31 mouse cellular contexts compared by ENCODE assay signal in genomic region chr17:24359006-24359405, GRCm38 (mm10). TPM values are rescaled to one million over a fixed set of nuclear protein-coding genes. Genes with fewer than 3 reads are reported as not detected.
DNase-seq lines count a peak whose midpoint lies in the region; ATAC-seq and TF ChIP-seq lines count a peak whose summit lies in the region.
"Had no signal": no experiment of that assay in that cellular context is flagged by ENCODE, and none has a peak within 500 bp of the region (broad histone marks: within the 10 kb centered on the region; RNA-seq: fewer than 3 reads in every experiment).

No protein-coding gene starts in this region.

- peaks cover 65% of the 10 kb centered on the region for H3K4me1 ChIP-seq in liver, embryonic 15.5 days (replicated peaks)
- peaks cover 10% of the 10 kb centered on the region for H3K4me1 ChIP-seq in stomach, embryonic 16.5 days (ENCODE audit: control insufficient read depth, insufficient read depth, low read length)
- H3K4me1 ChIP-seq in stomach, postnatal 0 days (replicated peaks; ENCODE audit: control insufficient read depth, insufficient read depth) = no peaks in the 10 kb centered on the region
- peaks cover 8% of the 10 kb centered on the region; the same call in 1 of the 2 replicates for H3K4me1 ChIP-seq in kidney, embryonic 15.5 days
- H3K4me1 ChIP-seq in midbrain, embryonic 13.5 days (replicated peaks) = peaks cover 14% of the 10 kb centered on the region
- H3K4me1 ChIP-seq: embryonic facial prominence, embryonic 12.5 days; limb, embryonic 13.5 days had no signal

- peak overlapping the region; percentile 61; the same call in 1 of the 2 replicates for H3K27ac ChIP-seq in liver, embryonic 15.5 days (replicated peaks)
- H3K27ac ChIP-seq in stomach, embryonic 16.5 days (ENCODE audit: low read length) = peak overlapping the region; percentile 64; the same call in 1 of the 2 replicates
- no peak overlapping the region; the same call in 1 of the 2 replicates for H3K27ac ChIP-seq in stomach, postnatal 0 days (replicated peaks)
- H3K27ac ChIP-seq in kidney, embryonic 15.5 days = 0 out of 2 replicates have a peak overlapping the region, but pooled peaks have one; percentile 19
- H3K27ac ChIP-seq in midbrain, embryonic 13.5 days = no peak overlapping the region
- H3K27ac ChIP-seq: embryonic facial prominence, embryonic 12.5 days; hindbrain, embryonic 10.5 days; intestine, embryonic 15.5 days; layer of hippocampus, adult 2 months; limb, embryonic 13.5 days had no signal

- H3K36me3 ChIP-seq in liver, embryonic 15.5 days (replicated peaks) = peaks cover 60% of the 10 kb centered on the region
- no peaks in the 10 kb centered on the region for H3K36me3 ChIP-seq in stomach, embryonic 16.5 days (ENCODE audit: control insufficient read depth, insufficient read depth, low read length)
- no peaks in the 10 kb centered on the region for H3K36me3 ChIP-seq in stomach, postnatal 0 days (ENCODE audit: control insufficient read depth, insufficient read depth, low read length)
- 0 out of 2 replicates have a peak, but pooled peaks cover 1% of the 10 kb centered on the region for H3K36me3 ChIP-seq in kidney, embryonic 15.5 days
- H3K36me3 ChIP-seq in midbrain, embryonic 13.5 days = peaks cover 12% of the 10 kb centered on the region; the same call in 1 of the 2 replicates
- H3K36me3 ChIP-seq: embryonic facial prominence, embryonic 12.5 days; intestine, embryonic 15.5 days; limb, embryonic 13.5 days had no signal

- ATAC-seq in liver, embryonic 15.5 days (ENCODE audit: insufficient read depth) = no peak
- no peak for ATAC-seq in stomach, embryonic 16.5 days (ENCODE audit: insufficient read depth, low FRiP score)
- no peak for ATAC-seq in stomach, postnatal 0 days (ENCODE audit: low FRiP score, low TSS enrichment)
- no peak for ATAC-seq in kidney, embryonic 15.5 days (replicated peaks; ENCODE audit: low FRiP score)
- no peak for ATAC-seq in midbrain, embryonic 13.5 days
- ATAC-seq: forebrain, postnatal 0 days; hindbrain, embryonic 16.5 days; intestine, embryonic 15.5 days; midbrain, embryonic 16.5 days; Patski had no signal

- TF ChIP-seq CTCF in stomach, postnatal 0 days (IDR thresholded peaks at IDR 0.05; ENCODE audit: low read depth) = no peak

- no peak for TF ChIP-seq EP300 in stomach, postnatal 0 days (optimal IDR thresholded peaks at IDR 0.05)

- no peak overlapping the region for H3K4me2 ChIP-seq in liver, embryonic 15.5 days
- no peak overlapping the region for H3K4me2 ChIP-seq in stomach, embryonic 16.5 days (ENCODE audit: low read depth, low read length)
- no peak overlapping the region for H3K4me2 ChIP-seq in stomach, postnatal 0 days (replicated peaks; ENCODE audit: low read depth)
- no peak overlapping the region for H3K4me2 ChIP-seq in kidney, embryonic 15.5 days
- H3K4me2 ChIP-seq in midbrain, embryonic 13.5 days (replicated peaks) = no peak overlapping the region
- H3K4me2 ChIP-seq: embryonic facial prominence, embryonic 12.5 days; heart, embryonic 12.5 days; intestine, embryonic 15.5 days; limb, embryonic 13.5 days had no signal

- H3K9ac ChIP-seq in liver, embryonic 15.5 days = no peak overlapping the region
- peak overlapping the region; percentile 17; the same call in 1 of the 2 replicates for H3K9ac ChIP-seq in stomach, embryonic 16.5 days (ENCODE audit: low read length)
- no peak overlapping the region for H3K9ac ChIP-seq in stomach, postnatal 0 days (ENCODE audit: low read length)
- H3K9ac ChIP-seq in kidney, embryonic 15.5 days = no peak overlapping the region
- no peak overlapping the region for H3K9ac ChIP-seq in midbrain, embryonic 13.5 days (replicated peaks)
- H3K9ac ChIP-seq: embryonic facial prominence, embryonic 12.5 days; forebrain, postnatal 0 days; heart, embryonic 12.5 days; intestine, embryonic 15.5 days; limb, embryonic 13.5 days had no signal

- H3K9me3 ChIP-seq in liver, embryonic 15.5 days (replicated peaks) = no peaks in the 10 kb centered on the region
- H3K9me3 ChIP-seq in stomach, embryonic 16.5 days (replicated peaks; ENCODE audit: control insufficient read depth, low read length) = no peaks in the 10 kb centered on the region
- no peaks in the 10 kb centered on the region for H3K9me3 ChIP-seq in stomach, postnatal 0 days (ENCODE audit: control insufficient read depth, low read length)
- no peaks in the 10 kb centered on the region for H3K9me3 ChIP-seq in kidney, embryonic 15.5 days (replicated peaks)
- H3K9me3 ChIP-seq in midbrain, embryonic 13.5 days = no peaks in the 10 kb centered on the region
- H3K9me3 ChIP-seq: embryonic facial prominence, embryonic 12.5 days; G1E; heart, embryonic 12.5 days; hindbrain, embryonic 10.5 days; intestine, embryonic 15.5 days; limb, embryonic 13.5 days had no signal

- intact Hi-C loops in left cerebral cortex, postnatal 36 days (cut with DNase I) = no loop called here

- no peaks in the 10 kb centered on the region for H3K27me3 ChIP-seq in liver, embryonic 15.5 days
- H3K27me3 ChIP-seq in stomach, embryonic 16.5 days (ENCODE audit: control insufficient read depth, insufficient read depth, low read length) = no peaks in the 10 kb centered on the region
- H3K27me3 ChIP-seq in stomach, postnatal 0 days (ENCODE audit: control insufficient read depth, insufficient read depth, low read length) = no peaks in the 10 kb centered on the region
- no peaks in the 10 kb centered on the region for H3K27me3 ChIP-seq in kidney, embryonic 15.5 days
- H3K27me3 ChIP-seq in midbrain, embryonic 13.5 days = no peaks in the 10 kb centered on the region
- H3K27me3 ChIP-seq: CH12.LX; embryonic facial prominence, embryonic 12.5 days; intestine, embryonic 15.5 days; Patski had no signal

- 79% methylated on average over 8 of the region's 8 CpGs for WGBS in liver, embryonic 15.5 days (ENCODE audit: insufficient replicate concordance)
- WGBS in stomach, embryonic 16.5 days = 79% methylated on average over 8 of the region's 8 CpGs
- 74% methylated on average over 8 of the region's 8 CpGs for WGBS in stomach, postnatal 0 days
- WGBS in kidney, embryonic 15.5 days = 91% methylated on average over 8 of the region's 8 CpGs
- WGBS in midbrain, embryonic 13.5 days = 91% methylated on average over 8 of the region's 8 CpGs

- DNase-seq in liver = no peak
- DNase-seq in stomach, postnatal 0 days (ENCODE audit: low spot score) = no peak
- no peak for DNase-seq in left cerebral cortex, postnatal 36 days (ENCODE audit: low spot score in 2 of 2)
- DNase-seq: adrenal gland, adult 2 months; B cell, adult 2 months; cerebellum, adult 18-20 months; cerebellum, postnatal 25 days; forebrain, postnatal 0 days; gastrocnemius, postnatal 25 days; heart, adult 18-20 months; heart, postnatal 10 days; thymus, adult 2 months had no signal

- no peak overlapping the region for H3K4me3 ChIP-seq in liver, embryonic 15.5 days (replicated peaks)
- H3K4me3 ChIP-seq in stomach, embryonic 16.5 days (replicated peaks; ENCODE audit: low read length) = no peak overlapping the region
- no peak overlapping the region for H3K4me3 ChIP-seq in stomach, postnatal 0 days (ENCODE audit: low read depth, low read length)
- no peak overlapping the region for H3K4me3 ChIP-seq in kidney, embryonic 15.5 days (replicated peaks)
- no peak overlapping the region for H3K4me3 ChIP-seq in midbrain, embryonic 13.5 days (replicated peaks)
- H3K4me3 ChIP-seq: embryonic facial prominence, embryonic 12.5 days; heart, embryonic 12.5 days; hindbrain, embryonic 10.5 days; intestine, embryonic 15.5 days; layer of hippocampus, adult 2 months; limb, embryonic 13.5 days; myocyte had no signal

RNA-seq across cellular contexts. Expression of gene Abca3, which starts 7.3 kb away (rescaled TPM):
- 14.1 and 14.8 TPM in 2 replicates for polyA plus RNA-seq in liver, embryonic 15.5 days (2015; fragmentation: Nextera tagmentation; extraction: Ambion mirVana)
- 12.2 and 14.0 TPM in 2 replicates for polyA plus RNA-seq in stomach, embryonic 16.5 days (2015; fragmentation: Nextera tagmentation; extraction: Ambion mirVana)
- polyA plus RNA-seq in stomach, postnatal 0 days (2015; fragmentation: Nextera tagmentation; extraction: Ambion mirVana) = 9.2 and 10.9 TPM in 2 replicates
- 17.4 and 17.5 TPM in 2 replicates for polyA plus RNA-seq in kidney, embryonic 15.5 days (2015; fragmentation: Nextera tagmentation; extraction: Ambion mirVana)
- 10 to 100 TPM; 79.2 to 79.9 TPM for total RNA-seq in left cerebral cortex, postnatal 36 days (2021)
- polyA plus RNA-seq in midbrain, embryonic 13.5 days (2015; fragmentation: Nextera tagmentation; extraction: Ambion mirVana) = 22.7 and 23.9 TPM in 2 replicates

RNA-seq across cellular contexts. Expression of gene Abca17, which starts 8.1 kb away (rescaled TPM):
- polyA plus RNA-seq in liver, embryonic 15.5 days (2015; fragmentation: Nextera tagmentation; extraction: Ambion mirVana) = not detected in 2 replicates
- not detected in 2 replicates for polyA plus RNA-seq in stomach, embryonic 16.5 days (2015; fragmentation: Nextera tagmentation; extraction: Ambion mirVana)
- 0.15 TPM in 1 of 2 replicates, not detected in the other for polyA plus RNA-seq in stomach, postnatal 0 days (2015; fragmentation: Nextera tagmentation; extraction: Ambion mirVana)
- polyA plus RNA-seq in kidney, embryonic 15.5 days (2015; fragmentation: Nextera tagmentation; extraction: Ambion mirVana) = 0.18 and 0.27 TPM in 2 replicates
- 1 to 10 TPM in 1 of 2 experiments, under 1 TPM in 1; 0.72 to 1.1 TPM for total RNA-seq in left cerebral cortex, postnatal 36 days (2021)
- 0.12 and 0.14 TPM in 2 replicates for polyA plus RNA-seq in midbrain, embryonic 13.5 days (2015; fragmentation: Nextera tagmentation; extraction: Ambion mirVana)
- total RNA-seq: CH12.LX; gastrocnemius, postnatal 25 days; heart, postnatal 10 days; megakaryocyte-erythroid progenitor cell, adult 5-6 weeks had no signal
- polyA plus RNA-seq: adrenal gland, adult 2 months; forebrain, embryonic 11.5 days; G1E; heart, embryonic 12.5 days; hindbrain, embryonic 10.5 days; intestine, embryonic 15.5 days; limb, embryonic 13.5 days; myocyte; stomach, embryonic 14.5 days had no signal

RNA-seq across cellular contexts. Expression of gene Rnps1, which starts 55.4 kb away (rescaled TPM):
- 109 and 113 TPM in 2 replicates for polyA plus RNA-seq in liver, embryonic 15.5 days (2015; fragmentation: Nextera tagmentation; extraction: Ambion mirVana)
- polyA plus RNA-seq in stomach, embryonic 16.5 days (2015; fragmentation: Nextera tagmentation; extraction: Ambion mirVana) = 216 and 217 TPM in 2 replicates
- polyA plus RNA-seq in stomach, postnatal 0 days (2015; fragmentation: Nextera tagmentation; extraction: Ambion mirVana) = 106 and 113 TPM in 2 replicates
- 293 and 318 TPM in 2 replicates for polyA plus RNA-seq in kidney, embryonic 15.5 days (2015; fragmentation: Nextera tagmentation; extraction: Ambion mirVana)
- 100 to 1,000 TPM; 125 to 132 TPM for total RNA-seq in left cerebral cortex, postnatal 36 days (2021)
- polyA plus RNA-seq in midbrain, embryonic 13.5 days (2015; fragmentation: Nextera tagmentation; extraction: Ambion mirVana) = 370 and 374 TPM in 2 replicates

Comparison
In these comparisons a context has a peak if more than half of its experiments do, and no peak if none do; other contexts are left out.
1. H3K27ac ChIP-seq: peak in liver, embryonic 15.5 days (single experiment), stomach, embryonic 16.5 days (single experiment) and kidney, embryonic 15.5 days (single experiment); none in stomach, postnatal 0 days (single experiment) and midbrain, embryonic 13.5 days (single experiment).